Mouse (Mus musculus) cerebellum, adult 2 months (tissue): ENCODE results near the gene Arrdc2.

Experiments used
- CTCF ChIP-seq: fragments of 200-500 bp; IDR thresholded peaks from 2 replicates; pipeline ENCODE4 v1.5.1; 2011; ENCODE audit warnings: low read depth, mild to moderate bottlenecking, control low read depth, low read length, moderate library complexity, borderline replicate concordance; ENCODE audit not compliant: insufficient read depth
- POLR2A ChIP-seq: fragments of 200-500 bp; IDR thresholded peaks from 2 replicates; pipeline ENCODE4 v1.6.1; 2011; ENCODE audit warnings: low read length, control low read depth, borderline replicate concordance; ENCODE audit not compliant: insufficient read depth

DNA sequence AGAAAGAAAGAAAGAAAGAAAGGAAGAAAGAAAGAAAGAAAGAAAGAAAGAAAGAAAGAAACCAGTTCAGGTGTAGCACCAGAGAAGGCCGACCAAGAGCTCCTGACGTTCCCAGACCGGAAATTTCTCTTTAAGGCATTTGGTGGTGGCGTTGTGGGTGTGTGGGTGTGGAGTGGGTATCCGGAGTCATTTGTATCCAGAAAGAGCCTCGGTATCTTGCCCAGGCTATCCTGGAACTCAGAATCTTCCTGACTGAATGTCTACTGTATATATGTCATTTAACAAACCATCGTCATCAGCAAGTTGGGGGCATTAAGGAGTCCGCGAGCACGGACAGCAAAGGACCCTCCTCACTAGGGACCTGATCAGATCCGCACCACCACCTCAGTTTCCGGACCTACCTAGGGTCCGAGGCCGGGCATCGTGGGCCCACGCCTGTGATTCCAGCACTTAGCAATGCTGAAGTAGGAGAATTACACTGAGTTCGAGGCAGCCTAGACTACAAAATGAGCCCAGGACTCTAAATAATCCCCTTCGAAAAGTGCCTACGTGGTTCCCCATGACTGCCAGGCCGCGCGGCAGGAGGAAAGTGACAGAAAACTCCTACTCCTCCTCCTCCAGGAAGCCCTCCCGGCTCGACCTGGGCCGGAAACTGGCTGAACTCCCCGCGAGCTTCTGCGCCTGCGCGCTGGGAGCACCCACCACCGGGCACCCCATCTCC lies 33.3 kb upstream of the Arrdc2 start:
- TF ChIP-seq POLR2A: no peak
- TF ChIP-seq CTCF: no peak
